Mouse (Mus musculus) embryonic fibroblast, embryonic 13.5 days (primary cell): ENCODE data around the gene Dusp10.

Source experiments
- CTCF ChIP-seq: IDR thresholded peaks from 2 replicates; pipeline ENCODE4 v1.5.1; 2011; ENCODE audit warnings: mild to moderate bottlenecking, control low read depth, low read length, moderate library complexity, borderline replicate concordance; ENCODE audit not compliant: insufficient read depth
- POLR2A ChIP-seq: IDR thresholded peaks from 2 replicates; pipeline ENCODE4 v1.6.1; 2011; ENCODE audit warnings: low read depth, mild to moderate bottlenecking, control low read depth, low read length, moderate library complexity

DNA sequence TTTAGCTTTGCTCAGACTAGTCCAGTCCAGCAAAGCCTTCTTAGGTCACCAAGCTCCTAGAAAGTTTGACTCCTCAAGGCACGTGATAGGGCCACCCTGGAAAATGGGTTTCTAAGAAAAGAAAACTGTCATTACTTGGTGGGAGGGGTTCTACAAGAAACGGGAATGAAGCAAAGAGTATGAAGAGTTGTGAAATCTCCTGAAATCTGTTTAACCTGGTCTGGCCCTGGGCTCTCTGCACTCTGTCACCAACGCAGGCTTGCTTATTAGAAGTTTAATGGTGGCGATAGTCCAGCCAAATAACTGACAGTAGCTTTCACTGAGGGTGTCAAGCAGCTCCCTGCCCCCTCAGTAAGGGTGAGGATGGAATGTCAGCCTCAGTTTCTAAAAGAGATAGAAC, 40.0 kb downstream of the Dusp10 start:
- TF ChIP-seq CTCF (no peak), POLR2A (no peak)
